Mouse (Mus musculus) MEL (cell line): ENCODE measurements at regions not wholly inside any gene's neighbourhood (a gene's known extent, or its start where the extent isn't known, plus 50 kb on each side); places are given as distances from the start of the nearest gene placed in this dataset.

Experiments used
- CTCF ChIP-seq, 3 experiments: IDR thresholded peaks in 2 of 3; conservative IDR thresholded peaks in 1 of 3; 2 replicates each; pipeline ENCODE4 v1.5.1; 2011 to 2012; ENCODE audit warnings: low read length in 3 of 3, low read depth in 2 of 3, mild to moderate bottlenecking in 2 of 3, improper control_type of control experiment in 1 of 3, inconsistent platforms in 1 of 3, mixed read lengths in 1 of 3, moderate library complexity in 1 of 3; ENCODE audit not compliant: control insufficient read depth in 1 of 3, insufficient read depth in 1 of 3, poor library complexity in 1 of 3, severe bottlenecking in 1 of 3
- E2F4 ChIP-seq: IDR thresholded peaks from 2 replicates; pipeline ENCODE4 v1.6.1; 2011; ENCODE audit warnings: low read depth, low read length, improper control_type of control experiment, borderline replicate concordance
- EP300 ChIP-seq, 2 experiments: IDR thresholded peaks; 2 replicates each; pipeline ENCODE4 v1.6.1; 2011; ENCODE audit warnings: improper control_type of control experiment in 2 of 2, low read length in 2 of 2, low read depth in 1 of 2, mild to moderate bottlenecking in 1 of 2
- MAFK ChIP-seq: IDR thresholded peaks from 2 replicates; pipeline ENCODE4 v1.6.1; 2011; ENCODE audit warnings: low read depth, mild to moderate bottlenecking, low read length, improper control_type of control experiment, borderline replicate concordance
- MYC ChIP-seq: IDR thresholded peaks from 2 replicates; pipeline ENCODE4 v1.6.1; 2011; ENCODE audit warnings: low read depth, mild to moderate bottlenecking, low read length, improper control_type of control experiment, moderate library complexity
- NELFE ChIP-seq: IDR thresholded peaks from 2 replicates; pipeline ENCODE4 v1.6.1; 2011; ENCODE audit warnings: low read depth, low read length, improper control_type of control experiment
- POLR2A ChIP-seq, 2 experiments: IDR thresholded peaks; 2 replicates each; pipeline ENCODE4 v1.6.1; 2011 to 2012; ENCODE audit warnings: low read length in 2 of 2, mild to moderate bottlenecking in 2 of 2, control low read depth in 1 of 2, improper control_type of control experiment in 1 of 2, low read depth in 1 of 2, moderate library complexity in 1 of 2; ENCODE audit not compliant: control insufficient read depth in 1 of 2, insufficient read depth in 1 of 2, poor library complexity in 1 of 2
- TAL1 ChIP-seq: IDR thresholded peaks from 2 replicates; pipeline ENCODE4 v1.6.1; 2012; ENCODE audit warnings: mild to moderate bottlenecking, inconsistent platforms, low read length, moderate library complexity, mixed read lengths
- TBP ChIP-seq: IDR thresholded peaks from 2 replicates; pipeline ENCODE4 v1.8.0; 2011; ENCODE audit warnings: low read depth, low read length, improper control_type of control experiment

- no peak for TF ChIP-seq TAL1
- TF ChIP-seq TBP = no peak
- TF ChIP-seq NELFE = no peak
- no peak for TF ChIP-seq CTCF (IDR thresholded peaks at IDR 0.05 in 2 of 3, conservative IDR thresholded peaks at IDR 0.05 in 1 of 3; ENCODE audit: control insufficient read depth in 1 of 3, insufficient read depth in 1 of 3, low read depth in 2 of 3, low read length in 3 of 3, poor library complexity in 1 of 3, severe bottlenecking in 1 of 3)
- TF ChIP-seq EP300 (IDR thresholded peaks at IDR 0.05; ENCODE audit: low read depth in 1 of 2, low read length in 2 of 2) = no peak
- TF ChIP-seq POLR2A (IDR thresholded peaks at IDR 0.05; ENCODE audit: control insufficient read depth in 1 of 2, insufficient read depth in 1 of 2, low read depth in 1 of 2, low read length in 2 of 2, poor library complexity in 1 of 2) = no peak
- no peak for TF ChIP-seq MAFK
- no peak for TF ChIP-seq MYC
- no peak for TF ChIP-seq E2F4
Measured at GRCm38 (mm10) chr11:38224300-38224699, 988.5 kb upstream of the Tenm2 start.
